Mouse (Mus musculus) WW6 (cell line): ENCODE data around the gene Evc2.

ENCODE experiments used
- DNase-seq: peaks from one replicate; pipeline ENCODE4 v3.0.0-alpha.2; 2013; ENCODE audit warnings: low read depth, low spot score

Evc2 gene

GRCm38 (mm10) chr5:37472025-37472608 is 133.8 kb downstream of the Evc2 start:
- no peak for DNase-seq
